ENCODE assay signal across 9 mouse cellular contexts in the genomic region with DNA sequence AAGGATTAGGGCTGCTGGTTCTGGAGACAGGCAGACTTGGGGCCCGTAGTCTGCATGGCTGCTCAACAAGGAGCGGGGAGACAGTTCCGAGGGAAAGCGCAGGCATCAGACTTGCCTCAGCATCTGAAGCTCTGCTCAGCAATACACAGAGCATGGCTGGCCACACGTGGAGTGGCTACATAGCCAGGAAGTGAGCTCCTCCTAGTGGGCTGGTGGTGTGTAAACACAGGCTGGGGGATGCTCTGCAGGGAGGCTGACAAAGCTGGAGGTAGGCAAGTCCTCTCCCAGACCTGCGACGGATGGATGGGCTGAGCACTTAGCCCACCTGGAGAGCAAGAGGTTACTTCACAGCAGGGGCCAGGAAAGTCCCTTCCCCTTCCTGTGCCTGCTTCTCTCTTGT. TPM values are rescaled to one million over a fixed set of nuclear protein-coding genes. Genes with fewer than 3 reads are reported as not detected.
DNase-seq lines count a peak whose midpoint lies in the region; ATAC-seq and TF ChIP-seq lines count a peak whose summit lies in the region.
"Had no signal": no experiment of that assay in that cellular context is flagged by ENCODE, and none has a peak within 500 bp of the region (broad histone marks: within the 10 kb centered on the region; RNA-seq: fewer than 3 reads in every experiment).

No protein-coding gene starts in this region.

- 28% methylated on average over 7 of the region's 7 CpGs for WGBS in forebrain, postnatal 0 days

- peak; percentile 58 for ATAC-seq in forebrain, postnatal 0 days
- ATAC-seq in megakaryocyte progenitor cell, adult 5-6 weeks (replicated peaks; ENCODE audit: poor library complexity), result peak; percentile 49

- H3K9me3 ChIP-seq in forebrain, postnatal 0 days (ENCODE audit: low read length), result no peaks in the 10 kb centered on the region
- H3K9me3 ChIP-seq: liver, embryonic 13.5 days had no signal

- no peaks in the 10 kb centered on the region for H3K27me3 ChIP-seq in forebrain, postnatal 0 days (ENCODE audit: insufficient read depth, low read length)
- H3K27me3 ChIP-seq: liver, embryonic 13.5 days had no signal

- TF ChIP-seq CTCF in forebrain, postnatal 0 days (IDR thresholded peaks at IDR 0.05; ENCODE audit: low read depth), result peak; percentile 79

- H3K9ac ChIP-seq in forebrain, postnatal 0 days, result no peak overlapping the region
- H3K9ac ChIP-seq: liver, embryonic 13.5 days had no signal

- H3K36me3 ChIP-seq in forebrain, postnatal 0 days (ENCODE audit: insufficient read depth), result no peaks in the 10 kb centered on the region

- H3K4me2 ChIP-seq in forebrain, postnatal 0 days (ENCODE audit: low read depth), result no peak overlapping the region
- H3K4me2 ChIP-seq: liver, embryonic 13.5 days had no signal

- peaks cover 6% of the 10 kb centered on the region for H3K4me1 ChIP-seq in forebrain, postnatal 0 days (ENCODE audit: insufficient read depth)
- H3K4me1 ChIP-seq: liver, embryonic 13.5 days had no signal

- H3K27ac ChIP-seq in forebrain, postnatal 0 days (ENCODE audit: low read depth, low read length), result no peak overlapping the region
- H3K27ac ChIP-seq: liver, embryonic 13.5 days had no signal

- peak; percentile 53 to 54 for DNase-seq in left cerebral cortex, adult 18-20 months (ENCODE audit: low spot score in 2 of 2)
- no peak for DNase-seq in left cerebral cortex, adult 11 months (ENCODE audit: low spot score)
- peak; percentile 24 for DNase-seq in adrenal gland, adult 8-10 months
- DNase-seq in forebrain, postnatal 0 days, result peak; percentile 63
- peak; percentile 71 to 79 for DNase-seq in kidney, postnatal 4 days
- DNase-seq in right cerebral cortex, postnatal 36 days (ENCODE audit: low spot score in 2 of 2), result peak; percentile 52 to 59
- DNase-seq in spleen, postnatal 4 days (ENCODE audit: low spot score in 2 of 2), result no peak
- DNase-seq: liver, embryonic 13.5 days had no signal

- H3K4me3 ChIP-seq in forebrain, postnatal 0 days (ENCODE audit: low read depth, low read length), result no peak overlapping the region
- H3K4me3 ChIP-seq: liver, embryonic 13.5 days had no signal

RNA-seq across cellular contexts. Expression of gene Pstpip1, which starts 31.3 kb away (rescaled TPM):
- total RNA-seq in left cerebral cortex, adult 18-20 months (2021), result 1 to 10 TPM; 2.3 to 2.8 TPM
- total RNA-seq in adrenal gland, adult 8-10 months (2022), result 1 to 10 TPM; 1.0 to 2.5 (median 2.0) TPM
- 1.5 and 3.0 TPM in 2 replicates for total RNA-seq in forebrain, postnatal 0 days (2014; rRNA removed)
- 0.92 and 1.0 TPM in 2 replicates for polyA plus RNA-seq in forebrain, postnatal 0 days (2015; fragmentation: Nextera tagmentation; extraction: Ambion mirVana)
- 25.9 and 38.2 TPM in 2 replicates for total RNA-seq in megakaryocyte progenitor cell, adult 5-6 weeks (2015)
- 113 and 122 TPM in 2 replicates for total RNA-seq in megakaryocyte progenitor cell, adult 5-6 weeks (2017)

RNA-seq across cellular contexts. Expression of gene Tspan3, which starts 44.2 kb away (rescaled TPM):
- total RNA-seq in left cerebral cortex, adult 18-20 months (2021), result 100 to 1,000 TPM; 347 to 373 TPM
- total RNA-seq in adrenal gland, adult 8-10 months (2022), result 100 to 1,000 TPM; 114 to 151 (median 125) TPM
- 414 and 430 TPM in 2 replicates for total RNA-seq in forebrain, postnatal 0 days (2014; rRNA removed)
- polyA plus RNA-seq in forebrain, postnatal 0 days (2015; fragmentation: Nextera tagmentation; extraction: Ambion mirVana), result 642 and 649 TPM in 2 replicates
- total RNA-seq in megakaryocyte progenitor cell, adult 5-6 weeks (2015), result 54.4 and 56.4 TPM in 2 replicates
- total RNA-seq in megakaryocyte progenitor cell, adult 5-6 weeks (2017), result 37.2 and 37.6 TPM in 2 replicates

Comparison
In these comparisons a context has a peak if more than half of its experiments do, and no peak if none do; other contexts are left out.
1. DNase-seq: peak in left cerebral cortex, adult 18-20 months (2 of 2), adrenal gland, adult 8-10 months (single experiment), forebrain, postnatal 0 days (single experiment), kidney, postnatal 4 days (2 of 2) and right cerebral cortex, postnatal 36 days (2 of 2); none in left cerebral cortex, adult 11 months (single experiment) and spleen, postnatal 4 days (0 of 2).